ENCODE assay signal across 47 mouse cellular contexts in the genomic region with DNA sequence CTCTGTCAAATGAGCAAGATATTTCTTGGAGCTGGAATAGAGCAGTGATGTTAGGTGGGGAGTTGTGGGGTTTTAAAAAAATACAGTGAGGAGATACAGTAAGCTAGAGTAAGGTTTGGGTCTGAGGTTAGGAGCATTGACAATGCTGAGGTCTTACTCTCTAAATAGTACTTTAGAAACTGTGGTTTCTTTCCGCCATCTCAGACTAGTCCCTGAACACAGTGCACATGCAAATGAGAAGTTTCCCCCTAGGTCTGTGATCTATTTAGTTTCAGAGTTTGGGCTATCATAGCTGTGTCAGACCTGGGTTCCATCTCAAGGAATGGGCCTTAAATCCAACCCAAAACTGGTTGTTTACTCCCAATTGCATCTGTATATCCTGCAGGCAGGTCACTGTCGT. TPM values are rescaled to one million over a fixed set of nuclear protein-coding genes. Genes with fewer than 3 reads are reported as not detected.
"Had no signal": no experiment of that assay in that cellular context is flagged by ENCODE, and none has a peak within 500 bp of the region (broad histone marks: within the 10 kb centered on the region; RNA-seq: fewer than 3 reads in every experiment).

No protein-coding gene starts in this region.

- DNase-seq: heart, postnatal 10 days; heart, postnatal 14 days; heart, postnatal 36 days; heart, postnatal 4 days; kidney, adult 11 months; kidney, adult 18-20 months; kidney, adult 2 months; kidney, adult 8-10 months; kidney, adult 9 months; kidney, postnatal 10 days; kidney, postnatal 14 days; kidney, postnatal 25 days; kidney, postnatal 36 days; kidney, postnatal 4 days; layer of hippocampus, adult 9-11 months; layer of hippocampus, postnatal 36 days had no signal

- H3K36me3 ChIP-seq: heart, embryonic 10.5 days; heart, embryonic 12.5 days; heart, embryonic 13.5 days; heart, embryonic 15.5 days; hindbrain, embryonic 10.5 days; hindbrain, embryonic 12.5 days; hindbrain, embryonic 13.5 days; hindbrain, embryonic 15.5 days; intestine, embryonic 15.5 days; kidney, embryonic 15.5 days had no signal

- H3K4me2 ChIP-seq: heart, embryonic 11.5 days; heart, embryonic 12.5 days; heart, embryonic 13.5 days; heart, embryonic 15.5 days; hindbrain, embryonic 12.5 days; hindbrain, embryonic 13.5 days; hindbrain, embryonic 15.5 days; intestine, embryonic 15.5 days; kidney, embryonic 15.5 days had no signal

- H3K9me3 ChIP-seq: heart, embryonic 10.5 days; heart, embryonic 12.5 days; heart, embryonic 13.5 days; heart, embryonic 15.5 days; hindbrain, embryonic 10.5 days; hindbrain, embryonic 12.5 days; hindbrain, embryonic 13.5 days; hindbrain, embryonic 15.5 days; intestine, embryonic 15.5 days; kidney, embryonic 15.5 days had no signal

- ATAC-seq: hindbrain, embryonic 16.5 days; inflammation-experienced regulatory T-cells, adult 6 months; intestine, embryonic 15.5 days; intestine, embryonic 16.5 days; intestine, postnatal 0 days had no signal

- H3K27ac ChIP-seq: heart, embryonic 10.5 days; heart, embryonic 13.5 days; heart, embryonic 15.5 days; hindbrain, embryonic 10.5 days; hindbrain, embryonic 12.5 days; hindbrain, embryonic 13.5 days; hindbrain, embryonic 15.5 days; intestine, embryonic 15.5 days; kidney, embryonic 15.5 days; kidney, postnatal 0 days; layer of hippocampus, adult 2 months; left cerebral cortex, adult 2 months had no signal

- H3K4me1 ChIP-seq: heart, embryonic 13.5 days had no signal

- H3K27me3 ChIP-seq: intestine, embryonic 15.5 days had no signal

- H3K4me3 ChIP-seq: heart, embryonic 10.5 days; heart, embryonic 12.5 days; heart, embryonic 13.5 days; heart, embryonic 15.5 days; hindbrain, embryonic 10.5 days; hindbrain, embryonic 12.5 days; hindbrain, embryonic 13.5 days; hindbrain, embryonic 15.5 days; intestine, embryonic 15.5 days; kidney, embryonic 15.5 days; layer of hippocampus, adult 2 months; left cerebral cortex, adult 2 months had no signal

- H3K9ac ChIP-seq: heart, embryonic 12.5 days; heart, embryonic 13.5 days; heart, embryonic 15.5 days; hindbrain, embryonic 12.5 days; hindbrain, embryonic 13.5 days; hindbrain, embryonic 15.5 days; intestine, embryonic 15.5 days; kidney, embryonic 15.5 days had no signal

RNA-seq across cellular contexts. Expression of a gene that starts 1.3 kb away (rescaled TPM):
- total RNA-seq: heart, postnatal 10 days; heart, postnatal 14 days; heart, postnatal 25 days; heart, postnatal 36 days; heart, postnatal 4 days; hematopoietic stem cell, adult 5-6 weeks; layer of hippocampus, adult 18-20 months; layer of hippocampus, adult 2 months; layer of hippocampus, adult 8-10 months; layer of hippocampus, postnatal 25 days; layer of hippocampus, postnatal 36 days; left cerebral cortex, adult 2 months; left cerebral cortex, adult 8-10 months had no signal
- polyA plus RNA-seq: heart, embryonic 12.5 days; heart, embryonic 14.5 days; heart, postnatal 0 days; inflammation-experienced regulatory T-cells, adult 6 months; kidney, adult 2 months had no signal

RNA-seq across cellular contexts. Expression of a gene that starts 39.7 kb away (rescaled TPM):
- total RNA-seq: heart, postnatal 10 days; heart, postnatal 14 days; heart, postnatal 25 days; heart, postnatal 36 days; heart, postnatal 4 days; hematopoietic stem cell, adult 5-6 weeks; layer of hippocampus, adult 18-20 months; layer of hippocampus, adult 2 months; layer of hippocampus, adult 8-10 months; layer of hippocampus, postnatal 10 days; layer of hippocampus, postnatal 25 days; layer of hippocampus, postnatal 36 days; left cerebral cortex, adult 2 months; left cerebral cortex, adult 8-10 months had no signal
- polyA plus RNA-seq: heart, embryonic 10.5 days; heart, embryonic 11.5 days; heart, embryonic 12.5 days; heart, embryonic 13.5 days; heart, embryonic 14.5 days; heart, embryonic 15.5 days; heart, postnatal 0 days; hindbrain, embryonic 10.5 days; hindbrain, embryonic 11.5 days; hindbrain, embryonic 12.5 days; hindbrain, embryonic 13.5 days; hindbrain, embryonic 15.5 days; hindbrain, embryonic 16.5 days; inflammation-experienced regulatory T-cells, adult 6 months; intestine, embryonic 14.5 days; intestine, embryonic 15.5 days; intestine, embryonic 16.5 days; kidney, adult 2 months; kidney, embryonic 14.5 days; kidney, embryonic 15.5 days; large intestine, adult 2 months had no signal
